Mouse (Mus musculus) ZHBTc4 (cell line): ENCODE results near the gene Vopp1.
"Not testable (repeated sequence)": the region's sequence is repeated elsewhere in the genome, so short reads cannot be mapped to it uniquely, and the experiment has no call there.

Source experiments
- DNase-seq: peaks from one replicate; pipeline ENCODE4 v3.0.0-alpha.2; 2011; ENCODE audit warnings: low read depth, low spot score

Vopp1 gene

GRCm38 (mm10) chr6:57824422-57825258 is at the start of gene Vopp1:
Vopp1 (minus strand) TSS chr6:57825159.
- DNase-seq, result peak; percentile 80

GRCm38 (mm10) chr6:57859043-57860042 is 34.4 kb upstream of the Vopp1 start:
- DNase-seq, result peak; percentile 47

- not testable (repeated sequence) for DNase-seq
Observed at GRCm38 (mm10) chr6:57851177-57851576, 26.2 kb upstream of the Vopp1 start.

- no peak for DNase-seq
Observed at GRCm38 (mm10) chr6:57850286-57850685, 25.3 kb upstream of the Vopp1 start, which contains the start of gene Vmn1r21. Vmn1r21 (minus strand) TSS chr6:57850343.

GRCm38 (mm10) chr6:57839693-57840408 is 14.9 kb upstream of the Vopp1 start:
- no peak for DNase-seq

- no peak for DNase-seq
Observed at GRCm38 (mm10) chr6:57825259-57825715, 328 bp upstream of the Vopp1 start.

GRCm38 (mm10) chr6:57823461-57823860 is 1.5 kb downstream of the Vopp1 start:
- DNase-seq, result no peak

GRCm38 (mm10) chr6:57822648-57823410 is 2.1 kb downstream of the Vopp1 start:
- DNase-seq, result no peak

GRCm38 (mm10) chr6:57814436-57814940 is 10.5 kb downstream of the Vopp1 start:
- DNase-seq, result no peak

- DNase-seq, result no peak
Observed at GRCm38 (mm10) chr6:57811748-57812730, 12.9 kb downstream of the Vopp1 start.

- no peak for DNase-seq
Observed at GRCm38 (mm10) chr6:57805218-57806069, 19.5 kb downstream of the Vopp1 start.

- DNase-seq, result no peak
Observed at GRCm38 (mm10) chr6:57803130-57803529, 21.8 kb downstream of the Vopp1 start.

- DNase-seq, result no peak
Observed at GRCm38 (mm10) chr6:57798986-57799385, 26.0 kb downstream of the Vopp1 start.

GRCm38 (mm10) chr6:57796853-57797423 is 28.0 kb downstream of the Vopp1 start:
- no peak for DNase-seq

GRCm38 (mm10) chr6:57795835-57796234 is 29.1 kb downstream of the Vopp1 start:
- no peak for DNase-seq

- DNase-seq, result not testable (repeated sequence)
Observed at GRCm38 (mm10) chr6:57792821-57793220, 32.1 kb downstream of the Vopp1 start.

- no peak for DNase-seq
Observed at GRCm38 (mm10) chr6:57790542-57790941, 34.4 kb downstream of the Vopp1 start.

- no peak for DNase-seq
Observed at GRCm38 (mm10) chr6:57787376-57787775, 37.6 kb downstream of the Vopp1 start.
